Mouse (Mus musculus): ENCODE data around the gene Cldn16. TPM values are rescaled to one million over a fixed set of nuclear protein-coding genes. Genes with fewer than 3 reads are reported as not detected.

Gene Cldn16
- total RNA-seq (2023; ENCODE audit: inconsistent age), result not detected in 4 replicates

GRCm38 (mm10) chr16:26462835-26463234, at the start of gene Cldn16:
TSS of gene Cldn16 (plus strand) at chr16:26463135.

GRCm38 (mm10) chr16:26526669-26527068, 63.7 kb downstream of the Cldn16 start, which contains the start of gene Tmem207:
TSS of gene Tmem207 (minus strand) at chr16:26526769.

Other genes with a start within 250 kb of the Cldn16 start
- gene Cldn1, start 91.3 kb upstream of the Cldn16 start, total RNA-seq (2023; ENCODE audit: inconsistent age), result not detected in 4 replicates
- not detected in 4 replicates for gene Tmem207, start 63.6 kb downstream of the Cldn16 start, total RNA-seq (2023; ENCODE audit: inconsistent age)
- gene Il1rap, start 118.6 kb downstream of the Cldn16 start, total RNA-seq (2023; ENCODE audit: inconsistent age), result 9.1 to 11.7 TPM (median 9.4 TPM) in 4 replicates

All from B cell, adult (primary cell).